Mouse (Mus musculus) G1E (cell line): ENCODE data around the gene BC029722.

Experiments
- CTCF ChIP-seq: IDR thresholded peaks from 2 replicates; pipeline ENCODE4 v1.5.1; 2012; ENCODE audit warnings: low read depth, low read length, inconsistent platforms, mixed read lengths
- GATA1 ChIP-seq: IDR thresholded peaks from 2 replicates; pipeline ENCODE4 v1.6.1; 2012; ENCODE audit warnings: borderline replicate concordance, low read length, inconsistent platforms, mixed read lengths
- GATA2 ChIP-seq: IDR thresholded peaks from 2 replicates; pipeline ENCODE4 v1.6.1; 2012; ENCODE audit warnings: low read depth, low read length, inconsistent platforms, borderline replicate concordance
- TAL1 ChIP-seq: conservative IDR thresholded peaks from 2 replicates; pipeline ENCODE4 v1.6.1; 2012; ENCODE audit warnings: low read depth, low read length, inconsistent platforms, mixed read lengths

DNA sequence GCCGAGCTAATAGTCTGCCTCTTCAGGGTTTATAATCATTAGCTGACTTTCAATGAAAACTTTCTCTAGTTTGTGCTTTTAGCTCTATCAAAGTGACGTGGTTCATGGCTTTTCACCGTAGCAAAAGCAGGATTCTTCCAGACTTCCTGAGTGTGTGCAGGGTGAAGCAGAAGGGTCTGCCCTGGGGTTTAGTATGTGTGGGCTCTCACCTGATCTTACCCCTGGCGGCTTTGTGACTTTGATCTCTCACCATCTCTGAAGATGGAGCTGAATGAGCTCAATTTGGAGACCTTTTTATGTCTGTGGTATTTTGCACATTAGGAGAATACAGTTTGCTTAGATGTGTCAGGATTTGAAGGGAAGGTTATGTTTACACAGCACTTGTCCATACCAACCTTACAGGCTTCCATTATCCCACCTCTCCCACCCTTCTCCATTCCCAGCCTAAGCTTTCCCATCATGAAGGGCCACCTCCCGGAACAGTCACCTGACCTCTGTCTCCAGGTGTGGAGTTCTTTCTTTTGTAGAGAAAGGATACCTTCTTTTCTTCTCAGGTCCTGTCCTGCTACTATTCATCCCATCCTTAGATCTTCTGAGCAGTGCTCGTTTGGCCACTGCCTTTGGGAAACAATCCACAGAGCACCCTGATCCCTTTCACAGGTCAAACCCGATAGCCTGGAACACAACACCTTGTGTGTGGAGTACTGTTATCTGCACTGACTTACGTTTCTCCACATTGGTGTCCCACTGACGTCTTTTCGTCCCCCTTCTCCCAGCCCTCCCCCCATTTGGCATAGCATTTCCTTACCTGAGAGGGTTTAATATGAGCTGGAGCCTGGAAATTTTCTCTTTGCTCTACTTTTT lies 42.2 kb downstream of the BC029722 start:
- TF ChIP-seq CTCF (no peak), GATA1 (no peak), TAL1 (no peak), GATA2 (no peak)
